Comparison of ENCODE assay signal across 9 mouse cellular contexts in the genomic region with DNA sequence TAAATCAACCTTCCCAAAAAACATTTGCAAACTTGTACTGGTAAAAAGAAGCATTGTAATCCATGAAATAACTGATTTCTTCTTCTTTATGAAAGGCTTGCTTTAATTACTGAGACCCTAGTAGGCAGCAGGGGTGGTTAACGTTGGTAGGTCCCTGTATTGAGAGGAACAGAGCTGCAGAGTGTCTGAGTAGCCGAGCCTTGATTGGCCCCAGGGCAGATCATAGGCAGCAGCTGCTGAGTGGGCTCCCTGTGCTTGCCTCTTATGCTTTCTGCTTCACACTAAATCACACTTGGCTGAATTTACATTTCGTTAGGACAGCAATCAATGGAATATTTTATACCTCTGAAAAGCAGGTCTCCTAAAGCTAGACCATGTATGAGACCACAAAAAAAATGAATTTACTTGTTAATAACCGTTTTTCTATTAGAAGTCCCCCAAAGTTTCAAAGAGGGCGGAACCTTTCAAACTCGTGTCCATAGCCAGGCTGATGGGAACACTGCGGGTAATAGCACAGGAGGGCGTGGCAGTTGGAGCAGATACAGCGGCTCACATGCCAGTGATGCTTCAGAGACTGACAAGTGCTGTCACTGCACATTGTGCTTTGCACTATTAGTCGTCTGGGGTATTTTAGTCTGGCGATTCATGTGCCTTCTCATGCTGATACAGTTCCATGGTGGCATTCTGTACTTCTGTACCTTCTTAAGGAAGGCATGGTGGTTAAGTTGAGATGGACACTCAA.
DNase-seq lines count a peak whose midpoint lies in the region; ATAC-seq and TF ChIP-seq lines count a peak whose summit lies in the region.
"Had no signal": no experiment of that assay in that cellular context is flagged by ENCODE, and none has a peak within 500 bp of the region (broad histone marks: within the 10 kb centered on the region; RNA-seq: fewer than 3 reads in every experiment).

No protein-coding gene starts in this region.

- H3K4me2 ChIP-seq in heart, embryonic 15.5 days, result peak overlapping the region; percentile 44
- no peak overlapping the region for H3K4me2 ChIP-seq in midbrain, embryonic 14.5 days (ENCODE audit: low read length)
- H3K4me2 ChIP-seq: lung, embryonic 14.5 days had no signal

- H3K4me3 ChIP-seq in heart, embryonic 15.5 days, result no peak overlapping the region
- no peak overlapping the region for H3K4me3 ChIP-seq in embryonic fibroblast, embryonic 13.5 days (ENCODE audit: insufficient read depth, low read length)
- no peak overlapping the region for H3K4me3 ChIP-seq in midbrain, embryonic 14.5 days (replicated peaks; ENCODE audit: low read depth, low read length)

- H3K9ac ChIP-seq in heart, embryonic 15.5 days, result no peak overlapping the region
- no peak overlapping the region for H3K9ac ChIP-seq in midbrain, embryonic 14.5 days (replicated peaks; ENCODE audit: low read length)
- H3K9ac ChIP-seq: lung, embryonic 14.5 days had no signal

- peaks cover 28% of the 10 kb centered on the region for H3K4me1 ChIP-seq in heart, embryonic 15.5 days (replicated peaks)
- peaks cover 20% of the 10 kb centered on the region for H3K4me1 ChIP-seq in embryonic fibroblast, embryonic 13.5 days (ENCODE audit: control insufficient read depth, insufficient read depth, low read length)
- H3K4me1 ChIP-seq in midbrain, embryonic 14.5 days (ENCODE audit: control insufficient read depth, insufficient read depth, low read length), result no peaks in the 10 kb centered on the region

- no peaks in the 10 kb centered on the region for H3K9me3 ChIP-seq in heart, embryonic 15.5 days (replicated peaks)
- H3K9me3 ChIP-seq in midbrain, embryonic 14.5 days (ENCODE audit: control insufficient read depth, low read length), result no peaks in the 10 kb centered on the region

- no peak for TF ChIP-seq CTCF in embryonic fibroblast, embryonic 13.5 days (IDR thresholded peaks at IDR 0.05; ENCODE audit: borderline replicate concordance, insufficient read depth, low read length)

- no peak for TF ChIP-seq POLR2A in embryonic fibroblast, embryonic 13.5 days (IDR thresholded peaks at IDR 0.05; ENCODE audit: low read depth, low read length)

- no peaks in the 10 kb centered on the region for H3K27me3 ChIP-seq in heart, embryonic 15.5 days
- no peaks in the 10 kb centered on the region for H3K27me3 ChIP-seq in midbrain, embryonic 14.5 days (ENCODE audit: control insufficient read depth, insufficient read depth, low read length)

- WGBS in heart, embryonic 15.5 days, result 51% methylated on average over 11 of the region's 11 CpGs
- 77% methylated on average over 11 of the region's 11 CpGs for WGBS in midbrain, embryonic 14.5 days

- peak; percentile 59; the same call in 1 of the 2 replicates for ATAC-seq in heart, embryonic 15.5 days (replicated peaks; ENCODE audit: insufficient number of reproducible peaks, insufficient read depth, low FRiP score, low read depth)
- no peak for ATAC-seq in midbrain, embryonic 14.5 days (ENCODE audit: low FRiP score, low TSS enrichment)

- H3K36me3 ChIP-seq in heart, embryonic 15.5 days, result peaks cover 23% of the 10 kb centered on the region
- H3K36me3 ChIP-seq in midbrain, embryonic 14.5 days (ENCODE audit: control insufficient read depth, insufficient read depth, low read length), result peaks cover 52% of the 10 kb centered on the region

- no peak for DNase-seq in heart, adult 18-20 months
- DNase-seq in ZHBTc4 (ENCODE audit: low read depth, low spot score), result peak; percentile 41
- peak; percentile 37 for DNase-seq in midbrain, embryonic 14.5 days
- no peak for DNase-seq in B cell, adult 2 months
- no peak for DNase-seq in right cerebral cortex, postnatal 14 days
- DNase-seq in layer of hippocampus, adult 9-11 months, result no peak
- DNase-seq: lung, embryonic 14.5 days had no signal

- peak overlapping the region; percentile 68 for H3K27ac ChIP-seq in heart, embryonic 15.5 days
- peak overlapping the region; percentile 97 for H3K27ac ChIP-seq in embryonic fibroblast, embryonic 13.5 days (ENCODE audit: insufficient read depth, low read length)
- peak overlapping the region; percentile 38; the same call in 1 of the 2 replicates for H3K27ac ChIP-seq in midbrain, embryonic 14.5 days (replicated peaks; ENCODE audit: low read depth, low read length)

Comparison
In these comparisons a context has a peak if more than half of its experiments do, and no peak if none do; other contexts are left out.
1. H3K27ac ChIP-seq: peak in every context shown above with its lines; median percentile 97 in embryonic fibroblast, embryonic 13.5 days; 68 in heart, embryonic 15.5 days; 38 in midbrain, embryonic 14.5 days.
2. DNase-seq: peak in ZHBTc4 (single experiment) and midbrain, embryonic 14.5 days (single experiment); none in heart, adult 18-20 months (0 of 2), B cell, adult 2 months (0 of 2), right cerebral cortex, postnatal 14 days (single experiment) and layer of hippocampus, adult 9-11 months (single experiment).